Mouse (Mus musculus): ENCODE results near the gene Fhod1. TPM values are rescaled to one million over a fixed set of nuclear protein-coding genes. Genes with fewer than 3 reads are reported as not detected.

Fhod1 gene
- total and polyA plus RNA-seq, 3 experiments = 1.7 to 6.1 (median 4.7) TPM

GRCm38 (mm10) chr8:105354549-105354948, 6.8 kb upstream of the Fhod1 start:
- Histone ChIP-seq H3K4me3 (ENCODE audit: low read depth, low read length) (no peak overlapping the region), H3K36me3 (replicated peaks) (no peaks in the 10 kb centered on the region), H3K4me1 (ENCODE audit: insufficient read depth, low read depth, low read length) (peaks cover 5% of the 10 kb centered on the region), H3K27me3 (ENCODE audit: insufficient read depth, low read length) (peaks cover 69% of the 10 kb centered on the region), H3K9me3 (replicated peaks) (no peaks in the 10 kb centered on the region)
- no peak for ATAC-seq (ENCODE audit: extremely low read depth, insufficient number of reproducible peaks, low FRiP score, poor library complexity, severe bottlenecking)
- TF ChIP-seq CTCF (IDR thresholded peaks at IDR 0.05; ENCODE audit: low read depth, low read length) = no peak
- TF ChIP-seq GATA1 (IDR thresholded peaks at IDR 0.05; ENCODE audit: borderline replicate concordance, low read length) = no peak
- TF ChIP-seq POLR2AphosphoS5 (IDR thresholded peaks at IDR 0.05; ENCODE audit: insufficient replicate concordance, low read depth, low read length) = no peak
- TF ChIP-seq GATA2 (IDR thresholded peaks at IDR 0.05; ENCODE audit: borderline replicate concordance, low read depth, low read length) = no peak
- TF ChIP-seq TAL1 (conservative IDR thresholded peaks at IDR 0.05; ENCODE audit: low read depth, low read length) = no peak
- no peak for DNase-seq (ENCODE audit: low spot score)

- Histone ChIP-seq H3K4me1 (ENCODE audit: insufficient read depth, low read depth, low read length) (peaks cover 14% of the 10 kb centered on the region), H3K36me3 (replicated peaks) (no peaks in the 10 kb centered on the region), H3K9me3 (replicated peaks) (no peaks in the 10 kb centered on the region), H3K4me3 (ENCODE audit: low read depth, low read length) (no peak overlapping the region), H3K27me3 (ENCODE audit: insufficient read depth, low read length) (peaks cover 71% of the 10 kb centered on the region)
- no peak for TF ChIP-seq GATA1 (IDR thresholded peaks at IDR 0.05; ENCODE audit: borderline replicate concordance, low read length)
- no peak for TF ChIP-seq CTCF (IDR thresholded peaks at IDR 0.05; ENCODE audit: low read depth, low read length)
- no peak for TF ChIP-seq TAL1 (conservative IDR thresholded peaks at IDR 0.05; ENCODE audit: low read depth, low read length)
- TF ChIP-seq POLR2AphosphoS5 (IDR thresholded peaks at IDR 0.05; ENCODE audit: insufficient replicate concordance, low read depth, low read length) = no peak
- TF ChIP-seq GATA2 (IDR thresholded peaks at IDR 0.05; ENCODE audit: borderline replicate concordance, low read depth, low read length) = no peak
- ATAC-seq (ENCODE audit: extremely low read depth, insufficient number of reproducible peaks, low FRiP score, poor library complexity, severe bottlenecking) (no peak), DNase-seq (ENCODE audit: low spot score) (no peak)
Observed at GRCm38 (mm10) chr8:105353583-105354135, 5.9 kb upstream of the Fhod1 start.

- H3K9me3 ChIP-seq (replicated peaks) = no peaks in the 10 kb centered on the region
- no peaks in the 10 kb centered on the region for H3K36me3 ChIP-seq (replicated peaks)
- no peak for ATAC-seq (ENCODE audit: extremely low read depth, insufficient number of reproducible peaks, low FRiP score, poor library complexity, severe bottlenecking)
- no peak for TF ChIP-seq GATA2 (IDR thresholded peaks at IDR 0.05; ENCODE audit: borderline replicate concordance, low read depth, low read length)
- TF ChIP-seq POLR2AphosphoS5 (IDR thresholded peaks at IDR 0.05; ENCODE audit: insufficient replicate concordance, low read depth, low read length) = no peak
- TF ChIP-seq TAL1 (conservative IDR thresholded peaks at IDR 0.05; ENCODE audit: low read depth, low read length) = no peak
- no peak for TF ChIP-seq CTCF (IDR thresholded peaks at IDR 0.05; ENCODE audit: low read depth, low read length)
- TF ChIP-seq GATA1 (IDR thresholded peaks at IDR 0.05; ENCODE audit: borderline replicate concordance, low read length) = no peak
- DNase-seq (ENCODE audit: low spot score) = no peak
- peaks cover 57% of the 10 kb centered on the region for H3K27me3 ChIP-seq (ENCODE audit: insufficient read depth, low read length)
- H3K4me3 ChIP-seq (ENCODE audit: low read depth, low read length) = no peak overlapping the region
- H3K4me1 ChIP-seq (ENCODE audit: insufficient read depth, low read depth, low read length) = peaks cover 46% of the 10 kb centered on the region
Observed at GRCm38 (mm10) chr8:105350186-105350585, 2.4 kb upstream of the Fhod1 start.

GRCm38 (mm10) chr8:105349096-105349771, 1.5 kb upstream of the Fhod1 start:
- no peaks in the 10 kb centered on the region for H3K36me3 ChIP-seq (replicated peaks)
- TF ChIP-seq GATA1 (IDR thresholded peaks at IDR 0.05; ENCODE audit: borderline replicate concordance, low read length) (no peak), CTCF (IDR thresholded peaks at IDR 0.05; ENCODE audit: low read depth, low read length) (no peak), GATA2 (IDR thresholded peaks at IDR 0.05; ENCODE audit: borderline replicate concordance, low read depth, low read length) (no peak), TAL1 (conservative IDR thresholded peaks at IDR 0.05; ENCODE audit: low read depth, low read length) (no peak)
- peak overlapping the region; percentile 74 for H3K4me3 ChIP-seq (ENCODE audit: low read depth, low read length)
- peaks cover 55% of the 10 kb centered on the region for H3K4me1 ChIP-seq (ENCODE audit: insufficient read depth, low read depth, low read length)
- no peak for ATAC-seq (ENCODE audit: extremely low read depth, insufficient number of reproducible peaks, low FRiP score, poor library complexity, severe bottlenecking)
- H3K27me3 ChIP-seq (ENCODE audit: insufficient read depth, low read length) = peaks cover 57% of the 10 kb centered on the region
- no peaks in the 10 kb centered on the region for H3K9me3 ChIP-seq (replicated peaks)
- no peak for DNase-seq (ENCODE audit: low spot score)

- DNase-seq (ENCODE audit: low spot score) (peak; percentile 38), ATAC-seq (ENCODE audit: extremely low read depth, insufficient number of reproducible peaks, low FRiP score, poor library complexity, severe bottlenecking) (no peak)
- Histone ChIP-seq H3K9me3 (replicated peaks) (no peaks in the 10 kb centered on the region), H3K36me3 (replicated peaks) (peaks cover under 1% of the 10 kb centered on the region), H3K4me3 (ENCODE audit: low read depth, low read length) (peak within 1 kb of the TSS; percentile 74), H3K27me3 (ENCODE audit: insufficient read depth, low read length) (peaks cover 54% of the 10 kb centered on the region), H3K4me1 (ENCODE audit: insufficient read depth, low read depth, low read length) (peaks cover 60% of the 10 kb centered on the region)
- TF ChIP-seq CTCF (IDR thresholded peaks at IDR 0.05; ENCODE audit: low read depth, low read length) (no peak), GATA2 (IDR thresholded peaks at IDR 0.05; ENCODE audit: borderline replicate concordance, low read depth, low read length) (no peak), TAL1 (conservative IDR thresholded peaks at IDR 0.05; ENCODE audit: low read depth, low read length) (no peak), GATA1 (IDR thresholded peaks at IDR 0.05; ENCODE audit: borderline replicate concordance, low read length) (no peak), POLR2AphosphoS5 (IDR thresholded peaks at IDR 0.05; ENCODE audit: insufficient replicate concordance, low read depth, low read length) (no peak)
Observed at GRCm38 (mm10) chr8:105348450-105349095, 820 bp upstream of the Fhod1 start, which contains the start of gene Slc9a5. Gene Slc9a5 (plus strand): TSS chr8:105348843.

Measured in G1E (cell line).